Mouse (Mus musculus) intestine, postnatal 0 days (tissue): ENCODE data around the gene Cbx5. TPM values are rescaled to one million over a fixed set of nuclear protein-coding genes. Genes with fewer than 3 reads are reported as not detected.
A peak's percentile ranks its signal among the peaks of the same experiment; 100 is the strongest.

Experiments used
- ATAC-seq: fragments of 200-750 bp; cut with Nextera tagmentation; 2 replicates; pipeline ENCODE4 v1.8.0; 2017; ENCODE audit warnings: mild to moderate bottlenecking, moderate TSS enrichment, moderate library complexity
- H3K27ac ChIP-seq: fragments of 300-500 bp; sonication (generic); 2 replicates; pipeline ENCODE4 v1.5.1; 2014; ENCODE audit warnings: mild to moderate bottlenecking, low read depth, low read length, moderate library complexity
- H3K27me3 ChIP-seq: fragments of 300-500 bp; sonication (generic); replicated peaks from 2 replicates; pipeline ENCODE4 v1.6.1; 2014; ENCODE audit warnings: low read length, mixed read lengths; ENCODE audit not compliant: control insufficient read depth, insufficient read depth
- H3K36me3 ChIP-seq: fragments of 300-500 bp; sonication (generic); 2 replicates; pipeline ENCODE4 v1.6.1; 2014; ENCODE audit warnings: mild to moderate bottlenecking, moderate library complexity; ENCODE audit not compliant: control insufficient read depth, insufficient read depth
- H3K4me1 ChIP-seq: fragments of 300-500 bp; sonication (generic); replicated peaks from 2 replicates; pipeline ENCODE4 v1.6.1; 2014; ENCODE audit warnings: antibody characterized with exemption, low read length, mixed read lengths; ENCODE audit not compliant: control insufficient read depth, insufficient read depth
- H3K4me2 ChIP-seq: fragments of 300-500 bp; sonication (generic); replicated peaks from 2 replicates; pipeline ENCODE4 v1.6.1; 2014; ENCODE audit warnings: low read depth, mild to moderate bottlenecking, moderate library complexity
- H3K4me3 ChIP-seq: fragments of 300-500 bp; sonication (generic); 2 replicates; pipeline ENCODE4 v1.5.1; 2014; ENCODE audit warnings: low read depth, low read length
- H3K9ac ChIP-seq: fragments of 300-500 bp; sonication (generic); 2 replicates; pipeline ENCODE4 v1.6.1; 2014; ENCODE audit warnings: mild to moderate bottlenecking, low read depth, low read length
- H3K9me3 ChIP-seq: fragments of 300-500 bp; sonication (generic); 2 replicates; pipeline ENCODE4 v1.6.1; 2016; ENCODE audit warnings: mixed run types; ENCODE audit not compliant: control insufficient read depth
- CTCF ChIP-seq: sonication (generic); IDR thresholded peaks from 2 replicates; pipeline ENCODE4 v1.5.1; 2016; ENCODE audit warnings: low read depth, mild to moderate bottlenecking, control low read depth, antibody characterized with exemption, moderate library complexity
- WGBS: fragments of 180-500 bp; shearing (Covaris S2); extraction: QIAGEN DNeasy Blood & Tissue Kit; methylation state at CpG from one replicate; pipeline ENCODE4 v1.1.7; 2014; 5-methylcytosine and 5-hydroxymethylcytosine counted together
- polyA plus RNA-seq: library from polyadenylated mRNA; unstranded; fragments of >200 nt; fragmentation: Nextera tagmentation; extraction: Ambion mirVana; gene quantifications from 2 replicates; pipeline ENCODE4 v1.2.1, GENCODE M21; 2015

Gene Cbx5
- polyA plus RNA-seq, 1 experiment from 2014 or later = 24.0 TPM

GRCm38 (mm10) chr15:103240160-103241028 is 778 bp upstream of the Cbx5 start, which contains the start of gene Hnrnpa1:
Gene Hnrnpa1, plus strand, starts transcription at chr15:103240432.
- Histone ChIP-seq H3K27ac (peak within 1 kb of the TSS; percentile 83), H3K4me3 (peak within 1 kb of the TSS; percentile 52), H3K27me3 (no peaks in the 10 kb centered on the region), H3K4me2 (peak within 1 kb of the TSS; percentile 70), H3K36me3 (peaks cover 32% of the 10 kb centered on the region), H3K4me1 (no peaks in the 10 kb centered on the region), H3K9ac (peak within 1 kb of the TSS; percentile 45), H3K9me3 (no peaks in the 10 kb centered on the region)
- TF ChIP-seq CTCF = no peak
- WGBS = under 1% methylated on average over 47 of the region's 47 CpGs
- peak; percentile 88 for ATAC-seq

DNA sequence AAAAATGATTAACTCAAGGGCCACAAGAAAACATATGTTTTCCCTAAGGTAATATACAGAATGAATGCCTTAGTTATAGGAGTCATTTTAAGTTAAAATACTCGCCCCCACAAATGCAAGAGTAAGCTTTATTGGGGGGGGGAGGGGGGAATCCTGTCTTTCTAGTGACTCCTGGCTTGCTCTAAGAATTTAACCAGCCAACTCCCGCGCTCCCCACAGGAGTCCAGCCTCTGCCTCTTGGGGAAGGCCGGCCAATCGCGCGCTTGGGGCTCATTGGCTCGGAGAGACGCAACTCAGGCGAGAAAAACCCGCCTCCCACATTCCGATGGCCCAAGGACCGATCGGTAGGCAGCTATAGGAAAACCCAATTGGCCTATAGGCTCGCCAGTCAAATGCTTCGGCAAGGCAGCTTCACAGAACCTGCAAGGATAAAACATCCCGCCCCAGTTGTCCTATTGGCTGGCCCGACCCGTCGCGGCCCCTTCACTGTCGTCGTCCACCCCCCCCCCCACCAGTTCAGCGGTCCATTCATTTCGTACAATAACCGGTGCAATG is 409 bp downstream of the Cbx5 start:
- WGBS = under 1% methylated on average over 26 of the region's 26 CpGs
- Histone ChIP-seq H3K9me3 (no peaks in the 10 kb centered on the region), H3K27ac (peak overlapping the region; percentile 83), H3K4me2 (peak overlapping the region; percentile 70), H3K36me3 (peaks cover 26% of the 10 kb centered on the region), H3K27me3 (no peaks in the 10 kb centered on the region), H3K4me3 (peak overlapping the region; percentile 52), H3K4me1 (no peaks in the 10 kb centered on the region), H3K9ac (peak overlapping the region; percentile 41)
- TF ChIP-seq CTCF = no peak
- ATAC-seq = peak; percentile 86

- no peak overlapping the region for H3K9ac ChIP-seq
- no peak for ATAC-seq
- no peaks in the 10 kb centered on the region for H3K4me1 ChIP-seq
- WGBS = 88% methylated on average over 7 of the region's 7 CpGs
- H3K27ac ChIP-seq = no peak overlapping the region
- peaks cover 8% of the 10 kb centered on the region; the same call in 1 of the 2 replicates for H3K36me3 ChIP-seq
- TF ChIP-seq CTCF = no peak
- H3K4me3 ChIP-seq = no peak overlapping the region
- no peak overlapping the region for H3K4me2 ChIP-seq
- H3K27me3 ChIP-seq = no peaks in the 10 kb centered on the region
- no peaks in the 10 kb centered on the region for H3K9me3 ChIP-seq
These were observed 2.3 kb downstream of the Cbx5 start for GRCm38 (mm10) chr15:103237295-103237694.

DNA sequence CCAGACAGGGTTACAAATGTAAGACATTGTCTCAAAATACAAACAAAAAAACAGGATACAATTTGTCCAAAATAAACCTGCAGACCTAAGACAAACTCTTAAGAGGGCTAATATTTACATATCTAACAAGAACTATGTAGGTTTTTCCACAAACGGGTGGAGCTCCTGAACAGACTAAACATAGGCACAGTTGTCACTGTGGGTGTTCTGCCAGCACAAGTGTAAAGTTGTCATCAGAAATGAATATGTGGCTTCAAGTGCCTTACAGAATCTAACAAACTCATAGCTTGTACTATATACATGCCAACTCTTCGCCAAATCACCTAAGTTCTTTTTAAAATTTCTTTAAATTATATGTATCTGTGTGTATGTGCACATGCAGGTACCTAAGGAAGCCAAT is 6.5 kb downstream of the Cbx5 start:
- Histone ChIP-seq H3K9ac (no peak overlapping the region), H3K27ac (no peak overlapping the region; the same call in 1 of the 2 replicates), H3K9me3 (no peaks in the 10 kb centered on the region), H3K4me1 (no peaks in the 10 kb centered on the region), H3K27me3 (no peaks in the 10 kb centered on the region), H3K4me2 (no peak overlapping the region), H3K36me3 (no peaks in the 10 kb centered on the region), H3K4me3 (no peak overlapping the region)
- WGBS = 63% methylated on average over 2 of the region's 2 CpGs
- ATAC-seq = no peak
- no peak for TF ChIP-seq CTCF

GRCm38 (mm10) chr15:103228904-103229303 is 10.7 kb downstream of the Cbx5 start:
- 59% methylated on average over 2 of the region's 2 CpGs for WGBS
- no peaks in the 10 kb centered on the region for H3K36me3 ChIP-seq
- no peaks in the 10 kb centered on the region for H3K9me3 ChIP-seq
- no peak for ATAC-seq
- TF ChIP-seq CTCF = no peak
- H3K4me3 ChIP-seq = no peak overlapping the region
- H3K9ac ChIP-seq = no peak overlapping the region
- no peaks in the 10 kb centered on the region for H3K4me1 ChIP-seq
- no peaks in the 10 kb centered on the region for H3K27me3 ChIP-seq
- no peak overlapping the region for H3K27ac ChIP-seq
- no peak overlapping the region for H3K4me2 ChIP-seq

GRCm38 (mm10) chr15:103227572-103227971 is 12.0 kb downstream of the Cbx5 start:
- H3K4me3 ChIP-seq = no peak overlapping the region
- ATAC-seq = no peak
- no peaks in the 10 kb centered on the region for H3K36me3 ChIP-seq
- 42% methylated on average over 2 of the region's 2 CpGs for WGBS
- H3K4me1 ChIP-seq = no peaks in the 10 kb centered on the region
- no peak overlapping the region for H3K9ac ChIP-seq
- no peak overlapping the region for H3K4me2 ChIP-seq
- no peak for TF ChIP-seq CTCF
- no peaks in the 10 kb centered on the region for H3K9me3 ChIP-seq
- no peaks in the 10 kb centered on the region for H3K27me3 ChIP-seq
- H3K27ac ChIP-seq = 0 out of 2 replicates have a peak overlapping the region, but pooled peaks have one; percentile 0
